Mouse (Mus musculus) splenic B cell, adult 2 months (primary cell): Measurements from ENCODE around the gene Ddx39.

Source experiments
- DNase-seq: peaks from one replicate; pipeline ENCODE4 v3.0.0-alpha.2; 2011; ENCODE audit warnings: low read depth, low spot score
- H3K27me3 ChIP-seq: 2 replicates; pipeline ENCODE4 v1.6.1; 2012; ENCODE audit warnings: mild to moderate bottlenecking, low read length, moderate library complexity, mixed read lengths; ENCODE audit not compliant: control insufficient read depth, poor library complexity, insufficient read depth, severe bottlenecking
- H3K36me3 ChIP-seq: 2 replicates; pipeline ENCODE4 v1.6.1; 2012; ENCODE audit warnings: mild to moderate bottlenecking, low read length, moderate library complexity, mixed read lengths; ENCODE audit not compliant: control insufficient read depth, poor library complexity, insufficient read depth, severe bottlenecking

Gene Ddx39

DNA sequence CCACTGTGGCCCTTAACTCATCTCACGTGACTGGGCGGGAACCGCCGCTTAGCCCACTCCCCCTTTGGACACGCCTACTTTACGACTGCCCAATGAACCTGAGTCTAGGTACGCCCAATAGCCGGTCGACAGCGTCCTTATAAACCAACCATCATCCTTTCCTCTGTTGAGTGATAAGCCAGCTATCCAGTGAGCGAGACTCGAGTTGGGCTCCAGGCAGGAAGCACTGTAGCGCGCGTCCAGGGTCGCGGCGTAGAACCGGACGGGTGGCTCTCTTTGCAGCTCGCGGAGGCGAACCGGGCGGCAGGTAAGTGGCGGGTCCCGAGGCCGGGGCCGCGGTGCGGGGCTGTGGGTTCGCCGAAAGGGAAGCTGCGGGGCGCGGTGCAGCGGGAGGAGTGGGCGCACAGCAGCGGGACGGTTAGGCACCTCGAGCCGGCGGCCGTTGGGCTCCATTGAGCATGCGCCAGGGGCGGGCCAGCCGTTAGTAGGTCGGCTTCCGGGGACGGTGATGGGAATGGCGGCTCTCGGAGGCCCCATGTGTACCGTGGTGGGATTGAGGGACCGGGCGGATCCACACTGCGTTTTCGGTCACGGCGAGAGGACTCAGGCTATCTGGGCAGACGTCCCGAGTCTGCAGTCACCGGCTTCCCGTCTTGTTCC, at the start of gene Ddx39:
Gene Ddx39, plus strand, starts transcription at position 147 of the 660 bp plus-strand sequence.
- DNase-seq, result peak; percentile 99
- no peaks in the 10 kb centered on the region for H3K27me3 ChIP-seq

DNA sequence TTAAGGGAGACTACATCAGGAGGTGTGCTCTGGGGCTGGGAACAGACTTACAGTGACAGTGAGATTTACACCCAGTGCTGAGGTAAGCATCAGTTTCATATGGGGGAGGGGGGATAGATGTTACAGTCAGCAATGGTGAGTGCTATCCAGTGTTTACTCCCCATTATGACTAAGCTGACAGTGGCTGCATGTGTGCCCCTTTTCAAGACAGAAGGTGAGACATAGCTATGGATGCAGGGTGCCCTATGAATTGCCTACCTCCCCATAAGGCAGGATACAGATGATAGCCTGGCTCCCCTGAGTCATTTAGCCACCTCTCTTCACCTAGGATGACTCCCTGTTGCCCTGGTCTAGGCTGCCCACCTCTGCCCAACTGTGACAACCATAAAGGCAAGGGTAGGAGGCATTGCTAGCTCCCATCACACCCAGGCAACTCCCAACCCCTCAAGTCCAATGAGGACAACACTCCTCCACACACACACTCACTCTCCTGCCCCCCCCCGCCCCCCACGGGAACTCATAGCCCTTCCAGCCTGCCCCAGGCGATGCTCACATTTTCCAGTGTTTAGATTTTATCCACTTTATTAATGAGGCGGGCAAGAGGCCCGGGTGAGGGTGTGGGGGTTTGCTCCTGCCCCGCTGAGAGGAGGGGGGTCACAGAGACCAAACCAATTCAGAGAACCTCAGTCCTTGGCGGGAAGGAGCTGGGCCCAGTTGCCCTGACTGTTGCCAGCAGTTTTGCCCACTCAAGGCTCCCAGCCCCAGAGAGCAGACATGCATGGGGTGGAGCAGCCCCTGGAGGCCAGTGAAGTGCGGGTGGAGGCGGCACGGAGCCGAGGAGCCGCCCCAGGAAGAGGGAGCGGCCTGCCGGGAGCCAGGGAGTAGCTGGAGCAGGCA, 48.8 kb upstream of the Ddx39 start, which contains the start of gene Ptger1:
Gene Ptger1, plus strand, starts transcription at position 710 of the 897 bp plus-strand sequence.
- Histone ChIP-seq H3K36me3 (no peaks in the 10 kb centered on the region; the same call in 1 of the 2 replicates), H3K27me3 (no peaks in the 10 kb centered on the region)
- no peak for DNase-seq

More for the DNA sequence above, at the start of gene Ddx39:
- peaks cover 2% of the 10 kb centered on the region; the same call in 1 of the 2 replicates for H3K36me3 ChIP-seq

- H3K36me3 ChIP-seq, result no peaks in the 10 kb centered on the region; the same call in 1 of the 2 replicates
- DNase-seq, result no peak
- no peaks in the 10 kb centered on the region for H3K27me3 ChIP-seq
These were observed 48.1 kb upstream of the Ddx39 start for GRCm38 (mm10) chr8:83666866-83667234.

GRCm38 (mm10) chr8:83667526-83667925, 47.5 kb upstream of the Ddx39 start:
- no peaks in the 10 kb centered on the region for H3K27me3 ChIP-seq
- no peak for DNase-seq
- peaks cover 4% of the 10 kb centered on the region; the same call in 1 of the 2 replicates for H3K36me3 ChIP-seq

- H3K27me3 ChIP-seq, result no peaks in the 10 kb centered on the region
- DNase-seq, result peak; percentile 69
- H3K36me3 ChIP-seq, result peaks cover 4% of the 10 kb centered on the region; the same call in 1 of the 2 replicates
These were observed 46.7 kb upstream of the Ddx39 start for GRCm38 (mm10) chr8:83668010-83668916.

- peaks cover 6% of the 10 kb centered on the region; the same call in 1 of the 2 replicates for H3K36me3 ChIP-seq
- no peaks in the 10 kb centered on the region for H3K27me3 ChIP-seq
- no peak for DNase-seq
These were observed 46.0 kb upstream of the Ddx39 start for GRCm38 (mm10) chr8:83669013-83669412.

GRCm38 (mm10) chr8:83672936-83673335, 42.0 kb upstream of the Ddx39 start:
- Histone ChIP-seq H3K27me3 (no peaks in the 10 kb centered on the region), H3K36me3 (peaks cover 8% of the 10 kb centered on the region; the same call in 1 of the 2 replicates)
- no peak for DNase-seq

DNA sequence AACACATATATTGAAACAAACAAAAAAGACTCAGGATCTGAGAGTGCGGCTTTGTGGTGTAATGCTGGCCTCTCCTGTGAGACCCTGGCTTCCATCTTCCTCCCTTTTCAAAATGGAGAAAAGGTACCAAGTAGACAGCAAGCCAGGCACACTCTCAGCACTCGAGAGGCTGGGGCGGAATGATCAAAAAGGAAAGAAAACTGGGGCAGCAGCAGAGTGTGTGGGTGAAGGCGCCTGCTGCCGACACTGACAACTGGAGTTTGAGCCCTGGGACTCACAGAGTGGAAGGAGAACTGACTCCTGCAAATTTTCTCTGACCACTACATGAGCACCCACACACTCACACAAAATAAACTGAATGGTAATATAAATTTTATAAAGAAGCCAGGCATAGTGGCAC, 40.5 kb upstream of the Ddx39 start:
- no peak for DNase-seq
- Histone ChIP-seq H3K36me3 (peaks cover 13% of the 10 kb centered on the region), H3K27me3 (no peaks in the 10 kb centered on the region)

DNA sequence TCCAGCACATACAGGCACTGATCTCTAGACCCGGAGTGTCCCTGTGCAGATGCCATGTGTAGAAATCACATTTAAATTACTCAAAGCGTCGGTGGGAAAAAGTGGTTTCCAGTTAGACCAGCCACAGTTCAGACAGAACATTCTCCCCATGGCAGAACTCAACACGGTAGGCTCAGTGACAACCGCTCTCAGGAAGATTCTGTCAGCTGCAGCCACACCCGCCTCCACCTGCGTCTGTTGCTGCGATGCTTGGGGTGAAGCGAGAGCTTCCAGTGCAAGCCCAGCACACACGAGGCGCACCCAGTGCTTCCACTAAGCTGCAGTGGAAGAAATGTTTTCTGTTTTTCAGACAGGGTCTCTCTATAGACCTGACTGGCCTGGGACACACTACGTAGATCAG, 35.1 kb upstream of the Ddx39 start:
- no peak for DNase-seq
- Histone ChIP-seq H3K36me3 (peaks cover 25% of the 10 kb centered on the region), H3K27me3 (no peaks in the 10 kb centered on the region)

DNA sequence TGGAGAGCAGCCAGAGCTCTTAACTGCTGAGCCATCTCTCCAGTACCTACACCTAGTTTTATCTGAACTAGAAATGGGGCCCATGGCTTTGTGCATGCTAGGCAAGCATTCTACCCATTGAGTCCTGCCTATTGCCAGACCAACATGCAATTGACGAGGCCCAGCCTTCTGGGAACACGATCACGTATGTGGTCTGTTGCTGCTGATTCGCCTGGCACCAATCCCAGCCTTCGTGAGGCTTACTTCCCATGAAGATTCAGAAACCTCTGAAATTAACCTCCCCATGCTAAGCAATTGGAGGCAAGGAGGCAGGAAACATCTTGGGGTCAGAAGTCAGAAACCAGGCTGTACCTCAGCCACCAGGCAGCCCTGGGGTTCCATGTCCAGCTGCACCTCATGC, 34.4 kb upstream of the Ddx39 start:
- Histone ChIP-seq H3K27me3 (no peaks in the 10 kb centered on the region), H3K36me3 (peaks cover 29% of the 10 kb centered on the region)
- DNase-seq, result no peak

GRCm38 (mm10) chr8:83681099-83681498, 33.9 kb upstream of the Ddx39 start:
- Histone ChIP-seq H3K27me3 (no peaks in the 10 kb centered on the region), H3K36me3 (peaks cover 29% of the 10 kb centered on the region)
- no peak for DNase-seq

DNA sequence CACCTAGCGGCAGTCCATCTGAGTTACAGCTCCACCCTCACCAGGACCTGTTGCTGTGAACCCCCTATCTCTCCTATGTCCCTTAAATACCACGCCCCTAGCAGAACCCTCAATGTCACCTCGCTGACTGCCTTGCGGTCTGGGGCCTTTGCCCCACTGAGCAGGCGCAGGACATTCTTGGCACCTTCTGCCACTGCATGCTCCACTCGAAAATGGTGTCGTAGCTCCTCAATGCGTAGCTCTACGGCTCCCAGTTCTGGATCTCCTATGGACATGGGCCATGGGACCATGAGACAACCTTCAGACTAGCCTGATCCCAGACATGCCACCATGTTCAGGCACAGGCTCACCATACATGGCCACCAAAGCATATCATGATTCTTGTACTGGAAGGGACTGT, 30.5 kb upstream of the Ddx39 start:
- peaks cover 21% of the 10 kb centered on the region for H3K36me3 ChIP-seq
- DNase-seq, result no peak
- no peaks in the 10 kb centered on the region for H3K27me3 ChIP-seq

- Histone ChIP-seq H3K36me3 (peaks cover 16% of the 10 kb centered on the region), H3K27me3 (no peaks in the 10 kb centered on the region)
- DNase-seq, result no peak
These were observed 25.7 kb upstream of the Ddx39 start for GRCm38 (mm10) chr8:83689264-83689663.

GRCm38 (mm10) chr8:83693609-83694236, 21.3 kb upstream of the Ddx39 start:
- peak; percentile 28 for DNase-seq
- Histone ChIP-seq H3K27me3 (no peaks in the 10 kb centered on the region), H3K36me3 (peaks cover 11% of the 10 kb centered on the region; the same call in 1 of the 2 replicates)
